Comparison of ENCODE assay signal across 12 mouse cellular contexts in genomic region chr17:5675951-5676350, GRCm38 (mm10).
A peak's percentile ranks its signal among the peaks of the same experiment; 100 is the strongest.
DNase-seq lines count a peak whose midpoint lies in the region.
"Had no signal": no experiment of that assay in that cellular context is flagged by ENCODE, and none has a peak within 500 bp of the region (broad histone marks: within the 10 kb centered on the region; RNA-seq: fewer than 3 reads in every experiment).

No protein-coding gene starts in this region.

- peak; percentile 10 to 22 for DNase-seq in adrenal gland, postnatal 36 days
- no peak for DNase-seq in adrenal gland, adult 8-10 months
- DNase-seq in kidney, adult 9 months, result peak; percentile 25
- DNase-seq in kidney, postnatal 10 days, result no peak
- peak; percentile 37 for DNase-seq in lung, postnatal 36 days
- no peak for DNase-seq in lung, adult 18-20 months
- peak; percentile 46 for DNase-seq in retina, postnatal 1 day
- DNase-seq in c-Kit-positive CD71-positive TER-119-positive erythroid progenitor cells, embryonic 14.5 days (ENCODE audit: low spot score), result no peak
- DNase-seq: cerebellum, adult 11-12 months; gastrocnemius, postnatal 25 days; liver; right cerebral cortex, postnatal 14 days had no signal

Comparison
In these comparisons a context has a peak if more than half of its experiments do, and no peak if none do; other contexts are left out.
1. DNase-seq: peak in adrenal gland, postnatal 36 days (2 of 2), kidney, adult 9 months (single experiment), lung, postnatal 36 days (single experiment) and retina, postnatal 1 day (single experiment); none in adrenal gland, adult 8-10 months (single experiment), kidney, postnatal 10 days (single experiment), lung, adult 18-20 months (0 of 2) and c-Kit-positive CD71-positive TER-119-positive erythroid progenitor cells, embryonic 14.5 days (single experiment).